Mouse (Mus musculus) lung, postnatal 14 days (tissue): ENCODE results near the gene C2.
A peak's percentile ranks its signal among the peaks of the same experiment; 100 is the strongest.
"Not testable (repeated sequence)": the region's sequence is repeated elsewhere in the genome, so short reads cannot be mapped to it uniquely, and the experiment has no call there.

Experiments used
- DNase-seq: peaks from one replicate; pipeline ENCODE4 v3.0.0; 2021

Gene C2

GRCm38 (mm10) chr17:34902895-34903294 lies 4.8 kb upstream of the C2 start:
- DNase-seq, result no peak

- not testable (repeated sequence) for DNase-seq
Measured at GRCm38 (mm10) chr17:34901948-34902347, 3.9 kb upstream of the C2 start.

- DNase-seq, result not testable (repeated sequence)
Measured at GRCm38 (mm10) chr17:34900826-34901225, 2.8 kb upstream of the C2 start.

GRCm38 (mm10) chr17:34899890-34900243 lies 1.8 kb upstream of the C2 start:
- DNase-seq, result no peak

- peak; percentile 43 for DNase-seq
Measured at GRCm38 (mm10) chr17:34899053-34899889, 1.2 kb upstream of the C2 start.

GRCm38 (mm10) chr17:34898706-34899052 lies 614 bp upstream of the C2 start:
- peak; percentile 19 for DNase-seq

- DNase-seq, result peak; percentile 52
Measured at GRCm38 (mm10) chr17:34897373-34898159, 499 bp downstream of the C2 start.

- DNase-seq, result no peak
Measured at GRCm38 (mm10) chr17:34896366-34896765, 1.7 kb downstream of the C2 start.

- no peak for DNase-seq
Measured at GRCm38 (mm10) chr17:34895724-34896123, 2.3 kb downstream of the C2 start.

GRCm38 (mm10) chr17:34894801-34895530 lies 3.1 kb downstream of the C2 start:
- peak; percentile 43 for DNase-seq

- peak; percentile 95 for DNase-seq
Measured at GRCm38 (mm10) chr17:34894074-34894597, 3.9 kb downstream of the C2 start.

GRCm38 (mm10) chr17:34893072-34893824 lies 4.8 kb downstream of the C2 start:
- DNase-seq, result no peak

GRCm38 (mm10) chr17:34891377-34891776 lies 6.7 kb downstream of the C2 start:
- DNase-seq, result no peak

GRCm38 (mm10) chr17:34890074-34890743 lies 7.9 kb downstream of the C2 start:
- DNase-seq, result no peak

GRCm38 (mm10) chr17:34887942-34888341 lies 10.1 kb downstream of the C2 start:
- DNase-seq, result no peak

- DNase-seq, result no peak
Measured at GRCm38 (mm10) chr17:34885615-34886014, 12.4 kb downstream of the C2 start.

GRCm38 (mm10) chr17:34884704-34885103 lies 13.4 kb downstream of the C2 start:
- DNase-seq, result no peak

- DNase-seq, result no peak
Measured at GRCm38 (mm10) chr17:34883332-34883731, 14.7 kb downstream of the C2 start.

GRCm38 (mm10) chr17:34881683-34882310 lies 16.3 kb downstream of the C2 start, which contains the start of gene Gm20547:
TSS of gene Gm20547 (minus strand) at chr17:34882042.
- DNase-seq, result no peak

GRCm38 (mm10) chr17:34881166-34881565 lies 16.9 kb downstream of the C2 start:
- DNase-seq, result no peak

- no peak for DNase-seq
Measured at GRCm38 (mm10) chr17:34879336-34879879, 18.7 kb downstream of the C2 start, which contains the start of gene Zbtb12. TSS of gene Zbtb12 (plus strand) at chr17:34879483.
